Mouse (Mus musculus): ENCODE measurements around the gene Tbc1d2b.

- TF ChIP-seq EP300 (IDR thresholded peaks at IDR 0.05; ENCODE audit: low read depth) (no peak), CTCF (IDR thresholded peaks at IDR 0.05; ENCODE audit: low read depth) (no peak)
These were observed 24.8 kb downstream of the Tbc1d2b start for GRCm38 (mm10) chr9:90245781-90246180.

Data from liver, embryonic 14.5 days (tissue).